Mouse (Mus musculus): ENCODE results near the gene AI467606. TPM values are rescaled to one million over a fixed set of nuclear protein-coding genes. Genes with fewer than 3 reads are reported as not detected.

The AI467606 gene
- polyA plus RNA-seq, 1 experiment, result 2.6 TPM

- Histone ChIP-seq H3K4me1 (ENCODE audit: control insufficient read depth, insufficient read depth, low read length) (no peaks in the 10 kb centered on the region), H3K4me3 (ENCODE audit: insufficient read depth, low read length) (no peak overlapping the region; the same call in 1 of the 2 replicates), H3K27ac (ENCODE audit: insufficient read depth, low read length) (peak overlapping the region; percentile 54; the same call in 1 of the 2 replicates)
- no peak for TF ChIP-seq POLR2A (IDR thresholded peaks at IDR 0.05; ENCODE audit: extremely low read depth, insufficient read depth, low read length)
- no peak for TF ChIP-seq CTCF (IDR thresholded peaks at IDR 0.05; ENCODE audit: extremely low read depth, insufficient read depth, low read length)
Observed at GRCm38 (mm10) chr7:127090154-127091113, 725 bp upstream of the AI467606 start.

- no peaks in the 10 kb centered on the region for H3K4me1 ChIP-seq (ENCODE audit: control insufficient read depth, insufficient read depth, low read length)
- TF ChIP-seq POLR2A (IDR thresholded peaks at IDR 0.05; ENCODE audit: extremely low read depth, insufficient read depth, low read length) (no peak), CTCF (IDR thresholded peaks at IDR 0.05; ENCODE audit: extremely low read depth, insufficient read depth, low read length) (no peak)
Observed at GRCm38 (mm10) chr7:127093914-127094313, 2.8 kb downstream of the AI467606 start.

GRCm38 (mm10) chr7:127096456-127096855 is 5.3 kb downstream of the AI467606 start:
- no peaks in the 10 kb centered on the region for H3K4me1 ChIP-seq (ENCODE audit: control insufficient read depth, insufficient read depth, low read length)
- no peak overlapping the region for H3K4me3 ChIP-seq (ENCODE audit: insufficient read depth, low read length)
- TF ChIP-seq POLR2A (IDR thresholded peaks at IDR 0.05; ENCODE audit: extremely low read depth, insufficient read depth, low read length) (no peak), CTCF (IDR thresholded peaks at IDR 0.05; ENCODE audit: extremely low read depth, insufficient read depth, low read length) (no peak)
- peak overlapping the region; percentile 58; the same call in 1 of the 2 replicates for H3K27ac ChIP-seq (ENCODE audit: insufficient read depth, low read length)

More at GRCm38 (mm10) chr7:127093914-127094313, 2.8 kb downstream of the AI467606 start:
- no peak overlapping the region for H3K27ac ChIP-seq (ENCODE audit: insufficient read depth, low read length)
- H3K4me3 ChIP-seq (ENCODE audit: insufficient read depth, low read length), result no peak overlapping the region

GRCm38 (mm10) chr7:127098521-127098920 is 7.4 kb downstream of the AI467606 start:
- TF ChIP-seq CTCF (IDR thresholded peaks at IDR 0.05; ENCODE audit: extremely low read depth, insufficient read depth, low read length), result no peak
- no peak for TF ChIP-seq POLR2A (IDR thresholded peaks at IDR 0.05; ENCODE audit: extremely low read depth, insufficient read depth, low read length)
- Histone ChIP-seq H3K4me1 (ENCODE audit: control insufficient read depth, insufficient read depth, low read length) (no peaks in the 10 kb centered on the region), H3K27ac (ENCODE audit: insufficient read depth, low read length) (no peak overlapping the region), H3K4me3 (ENCODE audit: insufficient read depth, low read length) (no peak overlapping the region)

- Histone ChIP-seq H3K4me1 (ENCODE audit: control insufficient read depth, insufficient read depth, low read length) (no peaks in the 10 kb centered on the region), H3K4me3 (ENCODE audit: insufficient read depth, low read length) (no peak overlapping the region), H3K27ac (ENCODE audit: insufficient read depth, low read length) (no peak overlapping the region)
- TF ChIP-seq POLR2A (IDR thresholded peaks at IDR 0.05; ENCODE audit: extremely low read depth, insufficient read depth, low read length) (no peak), CTCF (IDR thresholded peaks at IDR 0.05; ENCODE audit: extremely low read depth, insufficient read depth, low read length) (no peak)
Observed at GRCm38 (mm10) chr7:127098950-127099349, 7.8 kb downstream of the AI467606 start.

- no peak overlapping the region for H3K27ac ChIP-seq (ENCODE audit: insufficient read depth, low read length)
- no peaks in the 10 kb centered on the region for H3K4me1 ChIP-seq (ENCODE audit: control insufficient read depth, insufficient read depth, low read length)
- H3K4me3 ChIP-seq (ENCODE audit: insufficient read depth, low read length), result no peak overlapping the region
- TF ChIP-seq POLR2A (IDR thresholded peaks at IDR 0.05; ENCODE audit: extremely low read depth, insufficient read depth, low read length) (no peak), CTCF (IDR thresholded peaks at IDR 0.05; ENCODE audit: extremely low read depth, insufficient read depth, low read length) (no peak)
Observed at GRCm38 (mm10) chr7:127099528-127099927, 8.4 kb downstream of the AI467606 start.

- H3K4me1 ChIP-seq (ENCODE audit: control insufficient read depth, insufficient read depth, low read length), result no peaks in the 10 kb centered on the region
- H3K27ac ChIP-seq (ENCODE audit: insufficient read depth, low read length), result no peak overlapping the region
- TF ChIP-seq POLR2A (IDR thresholded peaks at IDR 0.05; ENCODE audit: extremely low read depth, insufficient read depth, low read length), result no peak
- TF ChIP-seq CTCF (IDR thresholded peaks at IDR 0.05; ENCODE audit: extremely low read depth, insufficient read depth, low read length), result no peak
Observed at GRCm38 (mm10) chr7:127101451-127102016, 10.4 kb downstream of the AI467606 start.

GRCm38 (mm10) chr7:127102148-127102547 is 11.0 kb downstream of the AI467606 start:
- Histone ChIP-seq H3K27ac (ENCODE audit: insufficient read depth, low read length) (no peak overlapping the region), H3K4me3 (ENCODE audit: insufficient read depth, low read length) (no peak overlapping the region), H3K4me1 (ENCODE audit: control insufficient read depth, insufficient read depth, low read length) (no peaks in the 10 kb centered on the region)
- TF ChIP-seq POLR2A (IDR thresholded peaks at IDR 0.05; ENCODE audit: extremely low read depth, insufficient read depth, low read length) (no peak), CTCF (IDR thresholded peaks at IDR 0.05; ENCODE audit: extremely low read depth, insufficient read depth, low read length) (no peak)

More at GRCm38 (mm10) chr7:127101451-127102016, 10.4 kb downstream of the AI467606 start:
- H3K4me3 ChIP-seq (ENCODE audit: insufficient read depth, low read length), result no peak overlapping the region

- no peak overlapping the region for H3K4me3 ChIP-seq (ENCODE audit: insufficient read depth, low read length)
- TF ChIP-seq CTCF (IDR thresholded peaks at IDR 0.05; ENCODE audit: extremely low read depth, insufficient read depth, low read length) (no peak), POLR2A (IDR thresholded peaks at IDR 0.05; ENCODE audit: extremely low read depth, insufficient read depth, low read length) (no peak)
- no peaks in the 10 kb centered on the region for H3K4me1 ChIP-seq (ENCODE audit: control insufficient read depth, insufficient read depth, low read length)
- no peak overlapping the region for H3K27ac ChIP-seq (ENCODE audit: insufficient read depth, low read length)
Observed at GRCm38 (mm10) chr7:127103960-127104359, 12.8 kb downstream of the AI467606 start.

All from cortical plate, adult 2 months (tissue).